Mouse (Mus musculus) right cerebral cortex, adult 2 months (tissue): ENCODE results near the gene Zfp655.
"Not testable (repeated sequence)": the region's sequence is repeated elsewhere in the genome, so short reads cannot be mapped to it uniquely, and the experiment has no call there.

Source experiments
- DNase-seq, 2 experiments: peaks; one replicate each; pipeline ENCODE4 v3.0.0; 2021 to 2022; ENCODE audit warnings: low spot score in 2 of 2

Gene Zfp655

GRCm38 (mm10) chr5:145222840-145223239 is 8.7 kb upstream of the Zfp655 start:
- no peak for DNase-seq

- no peak for DNase-seq
Measured at GRCm38 (mm10) chr5:145223395-145223794, 8.1 kb upstream of the Zfp655 start.

- DNase-seq = no peak
Measured at GRCm38 (mm10) chr5:145226453-145226852, 5.1 kb upstream of the Zfp655 start.

GRCm38 (mm10) chr5:145229283-145229682 is 2.2 kb upstream of the Zfp655 start:
- not testable (repeated sequence) for DNase-seq

- no peak for DNase-seq
Measured at GRCm38 (mm10) chr5:145230641-145231040, 874 bp upstream of the Zfp655 start.

GRCm38 (mm10) chr5:145231893-145232411 is 437 bp downstream of the Zfp655 start:
- no peak for DNase-seq

GRCm38 (mm10) chr5:145234636-145235035 is 3.1 kb downstream of the Zfp655 start:
- peak; percentile 15 to 39 for DNase-seq

GRCm38 (mm10) chr5:145249520-145249919 is 18.0 kb downstream of the Zfp655 start:
- no peak for DNase-seq

GRCm38 (mm10) chr5:145273568-145273967 is 42.1 kb downstream of the Zfp655 start:
- DNase-seq = not testable (repeated sequence)

- no peak for DNase-seq
Measured at GRCm38 (mm10) chr5:145279948-145280347, 48.4 kb downstream of the Zfp655 start.

GRCm38 (mm10) chr5:145280371-145281143 is 49.0 kb downstream of the Zfp655 start, which contains the start of gene Zscan25:
TSS of gene Zscan25 (plus strand) at chr5:145280500.
- DNase-seq = peak; percentile 91 to 94

- no peak for DNase-seq
Measured at GRCm38 (mm10) chr5:145288382-145288781, 56.9 kb downstream of the Zfp655 start.

- no peak for DNase-seq
Measured at GRCm38 (mm10) chr5:145290697-145291096, 59.2 kb downstream of the Zfp655 start.

GRCm38 (mm10) chr5:145292398-145292797 is 60.9 kb downstream of the Zfp655 start:
- DNase-seq = no peak
